Mouse (Mus musculus): ENCODE results near the gene Krt10. TPM values are rescaled to one million over a fixed set of nuclear protein-coding genes. Genes with fewer than 3 reads are reported as not detected.

The Krt10 gene
- total RNA-seq, 2 experiments from 2014 or later: 4.0 to 5.5 TPM

GRCm38 (mm10) chr11:99374803-99375202, 14.4 kb downstream of the Krt10 start, which contains the start of gene Krt28:
Gene Krt28, minus strand, starts transcription at chr11:99374903.
- DNase-seq: no peak

GRCm38 (mm10) chr11:99369853-99370451, 19.2 kb downstream of the Krt10 start:
- no peak for DNase-seq

DNA sequence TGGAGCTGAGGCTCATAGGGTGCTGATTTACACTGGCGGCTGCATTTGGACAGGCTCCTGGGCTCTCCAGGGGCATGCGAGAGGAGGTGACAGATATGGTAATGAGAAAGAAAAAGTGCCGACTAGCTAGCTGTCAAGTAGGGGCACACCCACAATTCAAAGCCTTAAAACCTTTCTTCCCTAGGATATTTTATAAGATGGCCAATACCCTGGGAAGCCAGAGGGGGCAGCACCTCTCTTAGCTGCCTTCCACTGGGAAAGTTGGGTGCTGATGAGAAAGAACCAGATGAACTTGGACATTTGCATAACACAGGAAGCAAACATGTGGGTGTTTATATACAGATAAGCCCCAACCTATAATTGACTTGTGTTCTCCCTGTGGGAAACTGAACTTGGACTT, 19.9 kb downstream of the Krt10 start:
- no peak for DNase-seq

GRCm38 (mm10) chr11:99366791-99367190, 22.4 kb downstream of the Krt10 start:
- DNase-seq: no peak

GRCm38 (mm10) chr11:99364412-99364811, 24.8 kb downstream of the Krt10 start:
- DNase-seq: no peak

DNA sequence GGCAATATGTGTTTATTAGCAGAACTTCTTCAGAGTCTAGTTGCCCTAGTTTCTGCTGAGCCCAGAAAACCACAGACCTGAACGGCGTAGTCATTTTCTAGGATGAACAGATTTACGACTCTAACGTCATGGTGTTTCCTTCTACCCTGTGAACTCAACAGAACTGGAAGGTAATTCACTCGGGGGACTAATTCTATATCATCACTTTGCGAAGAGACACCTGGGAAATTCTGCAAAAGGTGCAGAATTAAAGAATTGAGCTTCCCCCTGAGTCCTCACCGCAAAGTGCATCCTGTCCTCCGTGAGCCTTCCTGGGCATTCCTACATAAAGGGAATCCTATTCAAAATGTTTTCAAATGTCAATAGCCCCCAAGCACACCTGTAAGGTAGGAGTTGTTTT, 27.7 kb downstream of the Krt10 start:
- DNase-seq: no peak

DNA sequence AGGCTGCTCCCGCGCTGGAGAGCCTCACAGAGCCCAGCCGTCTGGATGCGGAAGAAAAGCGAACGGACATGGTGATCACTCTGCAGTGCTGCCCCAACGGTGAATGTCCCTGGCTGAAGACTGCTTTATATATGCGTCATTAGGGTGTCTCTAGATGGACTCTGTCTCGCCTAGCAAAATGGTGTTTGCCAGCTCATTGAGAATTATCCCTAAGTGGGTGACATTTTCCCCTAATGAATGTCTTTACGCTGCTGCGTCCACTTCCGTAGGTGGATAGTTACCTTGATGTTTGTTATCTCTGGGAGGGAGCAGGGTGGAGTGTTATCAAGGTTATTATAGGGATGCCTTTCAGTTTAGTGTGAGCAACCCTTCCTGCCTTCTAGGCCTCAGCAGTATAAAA, 38.2 kb downstream of the Krt10 start, which contains the start of gene Krt27:
Gene Krt27, minus strand, starts transcription at position 101 of the 400 bp plus-strand sequence.
- DNase-seq: no peak

DNA sequence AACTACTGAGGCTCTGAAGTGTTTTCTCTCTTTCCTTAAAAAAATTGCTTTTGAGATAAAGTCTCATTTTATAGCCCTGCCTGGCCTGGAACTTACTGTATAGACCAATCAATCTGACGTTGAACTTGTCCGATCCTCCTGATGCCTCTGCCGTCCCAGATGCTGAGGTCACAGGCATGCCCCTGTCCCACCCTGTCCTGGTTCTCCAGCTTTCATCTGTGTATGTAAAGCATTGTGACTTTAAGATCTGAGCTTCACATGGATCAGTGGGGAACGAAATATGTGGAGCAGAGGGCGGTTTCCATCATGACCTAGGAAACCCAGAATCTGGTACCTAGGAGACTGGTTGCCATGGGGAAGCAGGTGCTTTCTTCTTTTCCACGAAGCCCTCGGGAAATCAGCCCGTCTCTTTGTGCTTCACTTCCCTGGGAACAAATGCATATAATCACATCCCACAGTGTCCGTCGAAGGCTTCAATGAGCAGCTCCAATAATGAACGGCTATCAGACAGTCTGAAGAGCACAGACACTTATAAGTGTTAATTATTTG, 49.8 kb downstream of the Krt10 start:
- no peak for DNase-seq

- no peak for DNase-seq
Observed at GRCm38 (mm10) chr11:99337866-99338265, 51.3 kb downstream of the Krt10 start, which contains the start of gene Krt26. Gene Krt26, minus strand, starts transcription at chr11:99337966.

Other genes with a start within 250 kb of the Krt10 start
- gene Ccr7, start 234.3 kb downstream of the Krt10 start, total RNA-seq (2021): not detected
- gene Smarce1, start 158.3 kb downstream of the Krt10 start, total RNA-seq (2021): 10 to 100 TPM; 30.4 to 31.3 TPM
- 1 to 10 TPM; 4.9 to 6.4 TPM for gene Krt222, start 145.3 kb downstream of the Krt10 start, total RNA-seq (2021)
- gene Krt24, start 104.1 kb downstream of the Krt10 start, total RNA-seq (2021): not detected
- not detected for gene Krt25, start 66.4 kb downstream of the Krt10 start, total RNA-seq (2021)
- not detected for gene Krt26, start 51.4 kb downstream of the Krt10 start, total RNA-seq (2021)
- not detected for gene Krt27, start 38.3 kb downstream of the Krt10 start, total RNA-seq (2021)
- gene Krt28, start 14.5 kb downstream of the Krt10 start, total RNA-seq (2021): not detected
- not detected for gene Krt12, start 32.9 kb upstream of the Krt10 start, total RNA-seq (2021)
- not detected for gene Krt20, start 48.8 kb upstream of the Krt10 start, total RNA-seq (2021)
- gene Krt23, start 103.8 kb upstream of the Krt10 start, total RNA-seq (2021): not detected
- not detected for gene Krt39, start 132.0 kb upstream of the Krt10 start, total RNA-seq (2021)
- not detected for gene Krt40, start 153.8 kb upstream of the Krt10 start, total RNA-seq (2021)
- gene Krtap3-3, start 161.5 kb upstream of the Krt10 start, total RNA-seq (2021): not detected
- not detected for gene Krtap3-2, start 167.5 kb upstream of the Krt10 start, total RNA-seq (2021)
- gene Gm11939, start 170.1 kb upstream of the Krt10 start, total RNA-seq (2021): not detected
- gene Krtap3-1, start 177.3 kb upstream of the Krt10 start, total RNA-seq (2021): not detected
- gene Krtap1-5, start 191.7 kb upstream of the Krt10 start, total RNA-seq (2021): not detected
- gene Krtap1-4, start 194.3 kb upstream of the Krt10 start, total RNA-seq (2021): not detected
- not detected for gene Krtap1-3, start 202.0 kb upstream of the Krt10 start, total RNA-seq (2021)
- gene Krtap9-3, start 208.7 kb upstream of the Krt10 start, total RNA-seq (2021): not detected
- not detected for gene Gm11938, start 213.9 kb upstream of the Krt10 start, total RNA-seq (2021)
- gene Gm11937, start 220.8 kb upstream of the Krt10 start, total RNA-seq (2021): not detected
- not detected for gene Krtap2-4, start 225.5 kb upstream of the Krt10 start, total RNA-seq (2021)
- not detected for gene Gm11562, start 231.1 kb upstream of the Krt10 start, total RNA-seq (2021)
- gene Krtap4-1, start 238.9 kb upstream of the Krt10 start, total RNA-seq (2021): not detected
- gene Krtap4-2, start 245.7 kb upstream of the Krt10 start, total RNA-seq (2021): not detected

Measured in gastrocnemius, postnatal 25 days (tissue).